Mouse (Mus musculus): ENCODE data around the gene Clcf1. TPM values are rescaled to one million over a fixed set of nuclear protein-coding genes. Genes with fewer than 3 reads are reported as not detected.
A peak's percentile ranks its signal among the peaks of the same experiment; 100 is the strongest.

Gene Clcf1
- polyA plus RNA-seq, 1 experiment = not detected

DNA sequence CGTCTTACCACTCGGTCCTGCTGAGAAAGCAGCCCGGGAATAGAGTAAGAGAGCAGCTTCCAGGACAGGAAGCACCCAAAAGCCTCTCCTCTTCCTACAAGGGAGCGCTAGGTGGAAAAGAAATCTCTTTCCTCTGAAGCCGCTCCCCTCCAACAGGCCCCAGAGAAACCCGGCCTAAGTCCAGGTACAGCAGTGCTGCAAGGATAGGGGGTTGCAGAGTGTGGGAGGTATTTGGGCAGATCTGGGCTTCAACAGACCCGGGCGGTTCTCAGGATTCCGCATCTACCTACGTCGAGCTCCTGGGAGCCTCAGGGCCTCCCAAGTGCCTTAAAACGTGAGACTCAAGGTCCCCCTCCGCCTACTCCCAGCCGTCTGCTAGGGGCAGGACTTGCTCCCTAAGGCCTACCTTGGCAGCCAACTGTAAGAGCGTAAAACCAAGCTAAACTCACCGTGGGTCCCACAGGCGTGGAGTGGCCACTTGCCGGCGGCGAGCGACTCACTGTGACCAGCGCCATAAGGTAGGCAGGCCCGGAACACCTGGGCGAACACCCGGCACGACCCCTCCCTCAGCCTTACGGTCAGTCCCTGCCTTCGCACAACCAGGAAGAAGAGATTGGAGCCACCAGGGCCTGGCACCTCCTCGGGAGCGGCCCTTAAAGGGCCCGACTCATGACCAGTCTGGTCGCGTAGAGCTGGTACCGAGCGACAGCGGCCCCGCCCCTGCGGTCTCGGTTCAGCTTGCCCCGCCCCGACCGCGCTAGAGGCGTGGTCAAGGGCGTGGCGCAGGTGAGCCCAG, 54.7 kb downstream of the Clcf1 start, which contains the start of gene Ssh3:
Gene Ssh3 (minus strand): TSS at position 615 of the 796 bp plus-strand sequence.
- peaks cover 30% of the 10 kb centered on the region for H3K27me3 ChIP-seq (ENCODE audit: control insufficient read depth)
- H3K4me3 ChIP-seq (replicated peaks) = peak within 1 kb of the TSS; percentile 54
- peaks cover 18% of the 10 kb centered on the region for H3K4me1 ChIP-seq (ENCODE audit: control insufficient read depth)
- TF ChIP-seq GATA1 (IDR thresholded peaks at IDR 0.05; ENCODE audit: low read length) = no peak
- no peak for TF ChIP-seq TAL1 (IDR thresholded peaks at IDR 0.05; ENCODE audit: low read length)
- H3K36me3 ChIP-seq (ENCODE audit: control insufficient read depth) = no peaks in the 10 kb centered on the region
- H3K9me3 ChIP-seq (ENCODE audit: control insufficient read depth, low read length) = no peaks in the 10 kb centered on the region

DNA sequence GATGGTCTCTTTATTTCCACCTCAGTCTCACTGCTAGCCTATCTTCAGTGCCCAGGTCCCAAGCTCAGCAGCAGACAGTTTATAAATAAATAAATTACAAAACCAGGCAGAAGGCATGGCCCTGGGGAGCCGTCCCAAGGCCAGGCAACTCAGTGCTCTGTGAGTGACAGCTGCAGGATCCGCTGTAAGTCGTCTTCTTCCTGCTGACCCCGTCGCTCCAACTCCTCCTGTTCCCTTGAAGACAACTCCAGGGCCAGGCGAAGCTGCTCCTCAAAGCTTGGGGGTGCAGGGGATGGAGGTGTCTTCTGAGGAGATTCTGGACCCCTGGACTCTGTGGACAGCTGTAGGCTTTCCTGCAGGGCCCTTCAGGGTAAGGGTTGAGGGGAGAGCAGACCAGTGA, 56.1 kb downstream of the Clcf1 start:
- Histone ChIP-seq H3K9me3 (ENCODE audit: control insufficient read depth, low read length) (no peaks in the 10 kb centered on the region), H3K4me3 (replicated peaks) (no peak overlapping the region), H3K27me3 (ENCODE audit: control insufficient read depth) (peaks cover 30% of the 10 kb centered on the region), H3K36me3 (ENCODE audit: control insufficient read depth) (no peaks in the 10 kb centered on the region), H3K4me1 (ENCODE audit: control insufficient read depth) (peaks cover 18% of the 10 kb centered on the region)
- TF ChIP-seq GATA1 (IDR thresholded peaks at IDR 0.05; ENCODE audit: low read length) (no peak), TAL1 (IDR thresholded peaks at IDR 0.05; ENCODE audit: low read length) (no peak)

DNA sequence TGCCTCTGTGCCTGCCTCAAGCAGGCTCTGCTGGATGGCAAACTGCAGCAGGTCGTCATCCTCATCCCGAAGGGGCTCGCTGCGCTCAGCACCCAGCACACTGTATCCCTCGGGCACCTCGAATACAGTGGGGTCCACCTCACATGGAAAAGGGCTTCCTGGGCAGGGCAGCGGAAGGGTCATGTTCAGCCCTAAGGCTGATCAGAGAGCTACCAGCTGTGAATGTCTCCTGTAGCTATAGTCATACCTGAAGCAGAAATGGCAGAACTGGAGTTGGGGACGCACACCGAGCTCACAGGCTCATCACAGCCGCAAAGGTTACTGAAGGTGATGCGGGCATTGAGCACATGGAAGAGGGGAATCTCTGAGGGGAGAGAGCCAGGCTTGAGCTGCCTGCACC, 56.9 kb downstream of the Clcf1 start:
- H3K36me3 ChIP-seq (ENCODE audit: control insufficient read depth) = no peaks in the 10 kb centered on the region
- peaks cover 18% of the 10 kb centered on the region for H3K4me1 ChIP-seq (ENCODE audit: control insufficient read depth)
- TF ChIP-seq GATA1 (IDR thresholded peaks at IDR 0.05; ENCODE audit: low read length) (no peak), TAL1 (IDR thresholded peaks at IDR 0.05; ENCODE audit: low read length) (no peak)
- 0 out of 2 replicates have a peak, but pooled peaks cover 1% of the 10 kb centered on the region for H3K9me3 ChIP-seq (ENCODE audit: control insufficient read depth, low read length)
- H3K27me3 ChIP-seq (ENCODE audit: control insufficient read depth) = peaks cover 30% of the 10 kb centered on the region
- no peak overlapping the region for H3K4me3 ChIP-seq (replicated peaks)

Other genes with a start within 250 kb of the Clcf1 start
- 0.11 and 0.20 TPM in 2 replicates for gene Aldh3b2, start 241.9 kb upstream of the Clcf1 start, polyA plus RNA-seq (2012)
- 0.10 TPM in 1 of 2 replicates, not detected in the other for gene Acy3, start 227.7 kb upstream of the Clcf1 start, polyA plus RNA-seq (2012)
- gene Tbx10, start 221.5 kb upstream of the Clcf1 start, polyA plus RNA-seq (2012) = not detected in 2 replicates
- gene Nudt8, start 213.7 kb upstream of the Clcf1 start, polyA plus RNA-seq (2012) = 0.45 and 0.73 TPM in 2 replicates
- gene Gm49405, start 213.6 kb upstream of the Clcf1 start, polyA plus RNA-seq (2012) = 0.05 TPM in 2 replicates
- gene Doc2g, start 210.9 kb upstream of the Clcf1 start, polyA plus RNA-seq (2012) = 0.06 and 0.07 TPM in 2 replicates
- 47.7 and 49.2 TPM in 2 replicates for gene Ndufv1, start 201.4 kb upstream of the Clcf1 start, polyA plus RNA-seq (2012)
- 14.9 and 28.9 TPM in 2 replicates for gene Gstp1, start 176.3 kb upstream of the Clcf1 start, polyA plus RNA-seq (2012)
- not detected in 2 replicates for gene Gstp2, start 168.2 kb upstream of the Clcf1 start, polyA plus RNA-seq (2012)
- gene Gstp3, start 154.7 kb upstream of the Clcf1 start, polyA plus RNA-seq (2012) = 1.3 TPM in 2 replicates
- gene Cabp2, start 132.7 kb upstream of the Clcf1 start, polyA plus RNA-seq (2012) = not detected in 2 replicates
- gene Cdk2ap2, start 117.1 kb upstream of the Clcf1 start, polyA plus RNA-seq (2012) = 11.2 and 12.1 TPM in 2 replicates
- 0.66 and 0.94 TPM in 2 replicates for gene Pitpnm1, start 114.2 kb upstream of the Clcf1 start, polyA plus RNA-seq (2012)
- gene Aip, start 88.4 kb upstream of the Clcf1 start, polyA plus RNA-seq (2012) = 23.9 and 25.1 TPM in 2 replicates
- gene Gpr152, start 74.5 kb upstream of the Clcf1 start, polyA plus RNA-seq (2012) = 0.01 TPM in 1 of 2 replicates, not detected in the other
- 0.05 TPM in 2 replicates for gene Cabp4, start 70.2 kb upstream of the Clcf1 start, polyA plus RNA-seq (2012)
- 6.2 and 7.5 TPM in 2 replicates for gene Coro1b, start 65.6 kb upstream of the Clcf1 start, polyA plus RNA-seq (2012)
- 5.6 and 7.7 TPM in 2 replicates for gene Ptprcap, start 60.6 kb upstream of the Clcf1 start, polyA plus RNA-seq (2012)
- gene Rps6kb2, start 50.9 kb upstream of the Clcf1 start, polyA plus RNA-seq (2012) = 24.5 and 32.5 TPM in 2 replicates
- not detected in 2 replicates for gene Carns1, start 38.8 kb upstream of the Clcf1 start, polyA plus RNA-seq (2012)
- gene Tbc1d10c, start 23.0 kb upstream of the Clcf1 start, polyA plus RNA-seq (2012) = 0.18 and 0.22 TPM in 2 replicates
- 42.7 and 52.0 TPM in 2 replicates for gene Ppp1ca, start 22.2 kb upstream of the Clcf1 start, polyA plus RNA-seq (2012)
- 2.6 and 3.9 TPM in 2 replicates for gene Rad9a, start 12.6 kb upstream of the Clcf1 start, polyA plus RNA-seq (2012)
- gene AC109138.7, start 119 bp downstream of the Clcf1 start, polyA plus RNA-seq (2012) = 0.22 TPM in 1 of 2 replicates, not detected in the other
- gene Pold4, start 17.7 kb downstream of the Clcf1 start, polyA plus RNA-seq (2012) = 0.49 and 0.74 TPM in 2 replicates
- 0.19 and 0.24 TPM in 2 replicates for gene Ssh3, start 54.9 kb downstream of the Clcf1 start, polyA plus RNA-seq (2012)
- 0.22 and 0.38 TPM in 2 replicates for gene Ankrd13d, start 68.9 kb downstream of the Clcf1 start, polyA plus RNA-seq (2012)
- gene Grk2, start 92.0 kb downstream of the Clcf1 start, polyA plus RNA-seq (2012) = 20.9 and 22.2 TPM in 2 replicates
- 1.3 and 2.7 TPM in 2 replicates for gene Kdm2a, start 184.0 kb downstream of the Clcf1 start, polyA plus RNA-seq (2012)
- not detected in 2 replicates for gene Rhod, start 225.2 kb downstream of the Clcf1 start, polyA plus RNA-seq (2012)